Mouse (Mus musculus): ENCODE measurements around the gene Mrtfa.

Mrtfa gene

DNA sequence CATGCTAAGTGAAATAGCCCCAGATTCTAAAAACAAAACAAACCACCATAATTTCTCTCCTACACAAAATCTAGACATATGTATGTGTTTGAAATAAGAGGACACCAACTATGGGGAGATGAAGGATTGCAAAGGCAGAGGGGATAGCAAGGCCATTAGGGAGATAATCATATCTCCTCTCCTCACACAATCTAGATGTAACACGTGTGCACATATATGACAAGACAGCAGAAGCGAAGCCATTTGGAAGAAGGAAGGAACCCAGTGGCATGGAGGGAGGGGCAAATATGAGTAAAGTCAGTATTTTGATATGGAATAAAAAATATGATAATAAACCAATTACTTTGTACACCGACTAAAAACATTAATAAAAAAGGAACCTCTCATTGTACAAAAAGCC is 91.9 kb downstream of the Mrtfa start:
- no peak for DNase-seq

DNA sequence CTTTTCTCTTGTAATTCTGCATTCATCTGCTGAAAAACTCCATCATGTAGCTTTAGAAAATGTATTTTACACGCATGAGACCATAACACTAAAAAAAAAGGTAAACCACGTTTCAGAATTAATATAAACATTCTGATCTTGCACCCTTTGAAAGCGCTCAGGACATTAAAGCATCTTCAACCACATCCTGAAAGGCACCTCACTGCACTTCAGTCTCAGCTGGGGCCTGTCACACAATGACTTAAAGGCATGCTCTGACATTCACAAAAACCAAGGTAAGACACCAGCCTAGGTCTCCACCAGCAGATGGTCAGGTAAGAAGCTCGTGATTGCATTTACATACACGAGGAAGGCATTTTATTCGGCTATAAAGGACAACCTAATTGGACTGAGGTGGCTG is 92.7 kb downstream of the Mrtfa start:
- no peak for DNase-seq

DNA sequence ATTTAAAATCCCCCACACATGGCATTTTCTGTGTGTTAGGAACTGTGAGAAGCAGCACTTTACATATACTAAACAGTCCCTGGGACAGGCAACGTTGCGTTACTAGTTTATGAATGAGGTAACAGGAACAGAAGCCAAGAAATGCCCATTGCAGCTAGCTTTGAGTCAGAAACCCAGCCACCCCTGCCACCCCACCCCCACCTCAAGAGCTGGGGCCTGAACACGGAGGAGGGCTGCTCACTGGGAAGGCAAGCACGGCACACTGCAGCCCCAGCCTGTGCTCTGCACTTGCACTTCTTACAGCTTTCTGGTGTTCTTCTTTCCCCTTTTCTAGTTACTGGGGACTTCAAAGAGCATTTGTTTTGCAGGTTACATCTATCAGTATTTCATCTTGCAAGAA is 93.1 kb downstream of the Mrtfa start:
- DNase-seq: no peak

DNA sequence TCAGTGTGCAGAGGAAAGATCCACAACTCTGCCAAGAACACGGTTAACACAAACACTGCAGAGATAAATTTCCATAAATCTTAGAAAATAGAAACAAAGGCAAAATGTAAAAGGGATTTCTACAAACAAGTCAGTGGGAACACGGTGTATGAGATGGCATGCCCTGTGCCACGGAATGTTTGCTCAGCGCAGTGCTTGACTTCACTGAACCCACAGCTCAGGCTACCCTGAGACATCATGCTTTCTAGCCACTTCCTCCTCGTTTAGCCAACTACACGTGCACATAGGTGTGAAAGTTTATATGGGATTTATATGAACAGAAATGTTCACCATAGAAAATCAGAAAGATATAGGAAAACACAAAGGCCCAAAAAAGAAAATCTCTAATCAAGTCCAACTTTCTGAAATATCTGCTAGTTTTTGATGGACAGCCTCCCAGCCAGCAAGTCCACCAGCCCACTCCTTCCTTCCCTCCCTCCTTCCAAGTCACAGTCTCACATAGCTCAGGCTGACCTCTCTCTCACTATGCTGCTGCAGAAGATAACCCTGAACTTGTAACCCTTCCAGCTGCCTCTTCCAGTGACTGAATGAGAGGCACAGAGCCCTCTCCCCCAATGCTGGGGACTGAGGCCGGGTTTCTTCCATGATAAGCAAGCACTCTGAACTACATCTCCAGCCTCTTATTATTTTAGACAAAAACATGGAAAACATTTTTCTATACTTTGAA is 94.1 kb downstream of the Mrtfa start:
- DNase-seq: no peak

DNA sequence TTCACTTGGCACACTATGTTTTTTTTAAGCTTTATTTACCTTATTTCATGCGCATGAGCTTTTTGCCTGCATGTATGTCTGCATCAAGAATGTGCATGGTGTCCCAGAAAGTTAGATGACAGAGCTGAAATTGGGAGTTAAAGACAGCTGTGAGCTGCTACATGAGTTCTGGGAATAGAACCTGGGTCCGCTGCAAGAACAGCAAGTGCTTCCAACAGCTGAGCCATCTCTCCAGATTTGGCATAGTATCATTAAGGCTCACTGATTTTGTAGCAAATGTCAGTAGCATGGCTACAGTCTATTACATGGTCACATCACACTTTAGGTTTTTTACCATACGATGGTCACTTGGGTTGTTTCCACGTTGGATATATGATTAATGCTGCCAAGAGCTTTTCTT is 97.5 kb downstream of the Mrtfa start:
- no peak for DNase-seq

DNA sequence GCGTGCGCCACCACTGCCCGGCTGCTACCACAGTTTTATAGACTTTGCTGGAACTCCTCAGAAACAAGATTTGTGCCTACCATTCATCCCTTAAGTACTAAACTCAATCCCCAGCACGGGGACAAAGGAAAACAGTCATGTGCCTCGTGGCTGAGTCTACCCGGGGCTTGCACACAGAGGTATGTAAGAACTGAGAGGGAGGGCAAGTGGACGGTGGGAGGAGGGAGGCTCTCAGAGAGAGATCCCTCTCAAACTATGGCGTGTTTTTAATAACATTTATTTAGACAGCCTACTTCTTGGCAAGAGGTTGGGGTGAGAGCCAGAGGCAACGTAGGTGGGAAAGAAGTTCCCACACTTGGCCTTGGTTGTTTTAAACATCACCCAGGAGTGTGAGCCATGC is 98.8 kb downstream of the Mrtfa start:
- DNase-seq: no peak

DNA sequence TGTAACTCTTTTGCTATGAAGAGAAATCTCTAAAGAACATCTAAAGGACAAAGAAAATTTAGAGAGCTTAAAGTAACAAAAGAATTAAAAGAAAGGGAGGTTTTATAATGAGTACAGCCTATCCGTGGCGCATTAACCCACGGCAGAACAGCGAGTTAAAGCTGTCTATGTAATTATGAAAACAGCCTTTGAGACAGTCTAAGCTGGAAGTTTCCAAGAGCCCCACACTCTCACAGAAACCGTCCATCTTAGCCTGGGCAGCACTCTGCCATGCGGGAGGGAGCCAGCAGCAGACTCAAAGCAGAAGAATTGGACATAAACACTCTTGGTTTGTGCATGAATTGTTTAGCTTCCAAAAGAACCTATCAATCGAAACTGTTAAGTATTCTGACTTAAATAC is 103.0 kb downstream of the Mrtfa start:
- no peak for DNase-seq

DNA sequence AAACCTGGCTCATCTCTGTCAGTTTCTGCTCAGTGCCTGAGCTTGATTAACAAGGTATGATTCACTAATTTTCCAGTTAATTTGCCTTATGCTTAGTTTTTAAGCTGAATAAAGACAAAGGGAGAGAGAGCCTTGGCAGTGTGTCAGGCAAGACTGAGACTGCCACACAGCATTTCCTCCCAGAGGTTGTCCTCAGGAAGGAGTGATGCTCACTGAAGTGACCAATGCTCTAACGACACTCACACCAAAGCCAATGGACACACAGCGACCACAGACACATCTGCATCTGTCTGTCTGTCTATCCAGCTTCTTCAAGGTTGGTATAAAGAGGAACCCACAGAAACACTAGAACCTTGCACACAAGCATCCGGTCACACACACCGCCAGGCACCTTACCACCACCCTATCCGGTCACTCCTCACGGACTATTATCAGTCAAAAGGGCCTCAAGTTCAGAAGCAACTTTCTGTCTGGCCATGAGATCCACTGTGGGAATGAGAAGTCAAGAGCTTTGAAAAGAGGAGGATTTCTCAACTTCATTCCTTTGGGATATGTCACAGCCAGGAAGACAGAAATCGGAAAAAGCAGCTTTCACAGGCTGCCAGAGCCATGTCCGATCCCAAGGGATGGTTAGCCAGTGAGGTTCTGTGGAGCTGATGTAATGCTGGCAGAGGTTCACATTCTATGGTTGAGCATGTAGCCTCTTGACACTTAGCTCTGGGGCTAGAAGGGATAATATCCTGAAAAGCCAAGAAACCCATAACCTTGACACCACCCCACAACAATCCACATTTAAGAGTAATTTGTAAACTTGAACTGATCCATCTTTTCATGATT is 103.7 kb downstream of the Mrtfa start:
- no peak for DNase-seq

DNA sequence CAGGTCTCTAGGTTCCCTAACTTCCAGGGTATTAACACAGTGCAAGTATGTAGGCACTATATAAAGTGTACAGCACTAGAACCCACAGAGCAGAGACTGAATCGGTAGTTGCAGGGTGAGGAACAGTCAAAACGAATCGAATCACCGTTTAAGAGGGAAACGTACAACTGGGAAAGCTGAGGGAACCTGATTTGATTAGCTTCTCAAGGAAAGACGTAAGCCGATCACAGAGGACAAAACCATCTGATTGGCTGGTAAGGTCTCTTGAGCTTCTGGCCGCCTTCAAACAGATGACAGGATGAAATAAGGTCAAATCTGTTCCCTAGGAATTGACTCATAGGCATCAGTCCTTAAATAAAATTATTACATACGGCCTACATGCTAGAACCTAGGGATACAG is 106.7 kb downstream of the Mrtfa start:
- no peak for DNase-seq

DNA sequence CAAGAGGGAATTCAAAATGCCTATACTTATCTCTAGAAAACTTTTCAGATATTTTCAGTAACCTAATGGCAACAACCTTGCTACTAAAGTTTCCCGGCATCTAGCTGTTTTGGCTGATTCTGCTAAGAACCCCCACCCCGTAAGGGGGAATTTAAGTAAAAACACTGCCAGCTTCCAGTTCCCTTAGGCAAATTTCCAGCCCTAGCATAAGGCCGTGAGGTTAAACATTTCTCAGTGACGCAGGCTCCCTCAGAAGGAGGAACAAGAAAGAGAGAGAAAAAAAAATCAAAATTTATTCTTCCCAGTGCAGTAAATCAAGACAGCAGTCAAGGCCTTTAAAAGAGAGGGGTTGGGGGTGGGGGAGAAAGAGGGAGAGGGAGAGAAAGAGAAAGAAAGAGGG is 107.3 kb downstream of the Mrtfa start:
- no peak for DNase-seq

DNA sequence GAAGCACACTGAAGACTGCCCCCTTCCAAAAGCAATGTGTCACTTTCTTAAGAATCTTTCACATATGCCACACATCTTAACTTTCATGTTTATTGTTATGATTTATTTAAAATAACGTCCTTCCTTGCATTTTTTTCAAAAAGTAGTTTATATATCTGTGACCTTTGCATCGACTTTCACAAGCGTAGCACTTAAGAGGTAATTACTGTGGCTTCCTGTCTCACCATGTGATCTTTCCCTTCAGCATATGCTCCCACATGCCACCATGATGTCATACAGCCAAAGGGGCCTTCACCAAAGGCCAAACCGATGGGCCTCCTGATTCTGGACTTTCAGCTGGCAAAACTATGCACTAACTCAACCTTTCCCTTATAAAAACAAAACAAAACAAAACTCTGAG is 109.3 kb downstream of the Mrtfa start:
- no peak for DNase-seq

DNA sequence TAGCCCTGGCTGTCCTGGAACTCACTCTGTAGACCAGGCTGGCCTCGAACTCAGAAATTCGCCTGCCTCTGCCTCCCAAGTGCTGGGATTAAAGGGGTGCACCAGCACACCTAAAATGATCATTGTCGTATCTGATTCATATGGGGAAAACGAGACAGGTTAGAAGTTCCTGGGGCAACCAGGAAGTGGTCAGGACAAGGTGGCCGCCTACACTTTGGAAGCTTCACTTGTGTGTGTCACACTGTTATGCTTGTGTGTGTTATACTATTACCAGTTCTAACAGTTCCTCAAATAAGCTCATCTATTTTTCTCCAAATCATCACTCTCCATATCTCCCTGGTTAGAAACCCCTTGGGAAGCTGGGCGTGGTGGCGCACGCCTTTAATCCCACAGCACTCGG is 110.2 kb downstream of the Mrtfa start:
- no peak for DNase-seq

DNA sequence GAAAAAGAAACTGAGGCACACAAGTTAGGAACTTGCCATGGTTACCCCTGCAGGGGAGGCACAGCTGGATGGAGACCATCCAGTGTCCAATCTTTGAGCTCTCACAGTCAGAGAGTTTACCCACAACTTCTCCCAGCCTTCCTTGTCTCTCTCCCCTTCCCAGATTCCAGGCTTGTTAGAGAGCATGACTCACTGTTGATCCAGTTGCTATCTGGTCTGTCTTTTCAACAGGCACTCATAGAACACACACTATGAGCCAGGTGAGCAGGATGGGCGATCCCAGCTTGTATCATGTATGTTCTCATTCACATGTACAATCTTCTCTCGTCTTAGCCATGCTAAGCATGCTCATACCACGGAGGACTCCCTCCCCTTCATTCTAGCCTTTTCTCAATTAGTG is 111.3 kb downstream of the Mrtfa start:
- DNase-seq: no peak

DNA sequence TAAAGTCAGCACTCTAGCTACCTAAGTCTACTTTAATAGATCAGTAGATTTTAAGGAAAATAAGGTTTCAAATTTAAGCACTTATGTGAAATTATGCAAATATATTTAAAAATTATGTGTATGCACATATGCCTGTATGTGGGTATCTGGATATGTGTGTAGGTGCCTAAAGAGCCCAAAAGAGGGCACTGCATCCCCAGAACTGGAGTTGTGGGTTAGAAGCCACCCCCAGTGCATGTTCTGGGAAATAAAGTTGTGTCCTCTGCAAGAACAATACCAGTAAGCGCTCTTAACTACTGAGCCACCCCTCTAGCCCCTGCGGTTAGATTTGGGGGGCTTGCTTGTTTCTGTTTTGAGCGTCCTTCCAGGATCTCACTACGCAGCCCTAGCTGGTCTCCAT is 113.0 kb downstream of the Mrtfa start:
- no peak for DNase-seq

DNA sequence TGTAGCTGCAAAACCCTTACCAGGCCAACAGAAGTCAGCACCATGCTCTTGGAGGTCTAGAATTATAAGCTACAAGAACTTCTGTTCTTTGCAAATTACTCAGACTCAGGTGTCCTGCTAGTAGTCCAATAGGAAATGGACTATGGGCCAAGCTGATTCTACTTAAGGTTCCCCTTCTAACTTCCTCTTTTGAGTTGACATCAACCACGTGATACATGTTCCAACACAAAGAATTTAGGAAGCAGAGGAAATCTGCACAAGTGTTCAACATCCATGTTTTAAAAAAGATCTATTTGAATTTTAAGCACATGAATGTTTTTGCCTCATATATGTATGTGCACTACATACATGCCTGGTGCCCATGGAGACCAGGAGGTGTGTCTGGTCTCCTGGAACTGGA is 116.0 kb downstream of the Mrtfa start:
- no peak for DNase-seq

DNA sequence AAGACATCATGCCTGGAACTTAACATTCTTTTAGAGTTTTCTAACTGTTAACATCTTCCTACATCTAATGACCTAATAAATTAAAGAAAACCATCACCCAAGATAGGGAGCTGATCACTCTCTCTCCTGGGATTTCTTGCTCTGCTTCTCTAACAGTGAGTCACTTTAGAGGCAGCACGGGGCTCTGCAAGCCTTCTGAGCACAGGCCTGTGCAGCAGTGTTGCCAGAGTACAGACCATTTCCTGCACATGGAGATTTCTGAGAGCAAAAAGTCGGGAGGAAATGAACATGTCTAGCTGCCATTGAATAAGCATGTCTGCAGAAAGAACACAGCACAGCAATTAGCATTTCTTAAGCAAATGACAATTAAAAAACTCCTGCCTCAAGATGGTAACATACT is 116.8 kb downstream of the Mrtfa start:
- DNase-seq: no peak

DNA sequence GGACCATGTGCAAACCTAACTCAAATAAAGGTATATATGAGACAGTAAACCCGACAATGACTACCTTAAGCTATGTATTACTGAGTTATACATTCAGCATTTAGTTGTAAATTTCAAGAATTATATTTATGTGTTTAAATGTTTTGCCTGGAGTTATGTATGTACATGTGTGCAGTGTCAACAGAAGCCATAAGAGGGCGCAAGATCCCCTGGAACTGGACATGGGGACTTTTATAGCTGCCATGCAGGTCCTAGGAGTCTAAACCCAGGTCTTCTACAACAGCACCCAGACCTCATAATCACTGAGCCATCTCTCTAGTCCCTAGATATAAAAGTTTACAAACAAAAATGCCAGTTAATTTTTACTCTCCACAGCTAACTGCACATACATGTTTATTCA is 117.8 kb downstream of the Mrtfa start:
- no peak for DNase-seq

DNA sequence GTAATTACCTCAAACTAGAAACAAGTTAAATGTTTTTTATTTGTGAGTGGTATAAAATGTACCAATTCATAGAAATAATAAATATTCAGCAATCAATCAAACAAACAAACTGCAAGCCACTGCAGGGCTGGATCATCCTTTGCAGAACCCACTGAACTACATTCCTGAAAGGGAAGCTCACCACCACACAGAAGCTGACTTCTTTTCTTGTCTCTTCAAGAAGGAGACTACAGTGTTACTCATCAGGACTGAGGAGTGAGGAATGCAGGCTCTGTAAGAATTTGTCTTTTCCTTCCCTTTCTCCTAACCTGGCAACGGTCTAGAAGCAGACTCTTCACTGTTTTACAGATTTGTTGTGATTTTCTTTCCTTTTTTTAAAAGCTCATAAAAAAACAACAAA is 120.1 kb downstream of the Mrtfa start:
- DNase-seq: no peak

DNA sequence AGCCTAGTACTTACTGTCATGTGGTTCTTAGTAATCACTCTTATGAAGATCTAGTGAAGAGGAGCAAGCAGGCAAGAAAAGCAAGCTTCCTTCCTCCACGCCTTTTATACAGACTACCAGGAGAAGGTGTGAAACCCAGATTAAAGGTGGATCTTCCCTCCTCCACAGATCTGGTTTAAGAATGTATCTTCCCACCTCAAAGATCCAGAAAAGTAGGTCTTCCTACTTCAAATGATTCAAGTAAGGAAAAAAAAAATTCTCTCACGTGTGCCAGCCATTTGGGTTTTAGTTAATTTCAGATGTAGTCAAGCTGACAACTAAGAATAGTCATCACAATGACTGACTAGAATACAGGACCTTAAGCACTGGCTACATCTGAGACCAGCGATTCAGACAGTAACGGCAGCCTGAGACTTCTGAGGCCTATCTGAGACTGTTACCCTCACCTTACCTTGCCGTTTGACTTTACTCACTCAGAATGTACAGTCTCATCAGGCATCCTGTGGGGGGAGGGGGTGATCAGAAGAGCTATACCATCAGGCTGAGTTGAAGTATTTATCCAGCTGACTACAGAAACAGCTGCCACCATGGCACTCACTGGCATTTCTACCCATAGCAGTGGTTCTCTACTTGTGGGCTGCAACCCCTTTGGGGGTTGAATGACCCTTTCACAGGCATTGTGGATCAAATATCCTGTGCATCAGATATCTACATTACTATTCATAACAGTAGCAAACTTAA is 121.7 kb downstream of the Mrtfa start:
- DNase-seq: no peak

DNA sequence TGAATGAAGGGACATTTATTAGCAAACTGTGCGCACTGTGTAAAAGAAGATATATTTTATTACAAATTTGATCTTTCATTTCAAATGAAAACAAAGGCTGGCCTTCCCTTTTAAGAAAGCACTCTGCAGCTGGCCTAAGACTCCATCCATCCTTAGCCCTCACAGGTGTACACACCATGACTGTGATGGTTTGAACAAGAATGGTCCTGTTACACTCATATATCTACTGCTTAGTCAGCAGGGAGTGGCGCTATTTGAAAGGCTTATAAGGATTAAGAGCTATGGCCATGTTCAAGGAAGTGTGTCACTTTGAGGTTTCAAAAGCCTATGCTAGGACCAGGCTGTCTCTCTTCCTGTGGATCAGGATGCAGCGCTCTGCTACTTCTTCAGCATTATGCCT is 122.8 kb downstream of the Mrtfa start:
- no peak for DNase-seq

DNA sequence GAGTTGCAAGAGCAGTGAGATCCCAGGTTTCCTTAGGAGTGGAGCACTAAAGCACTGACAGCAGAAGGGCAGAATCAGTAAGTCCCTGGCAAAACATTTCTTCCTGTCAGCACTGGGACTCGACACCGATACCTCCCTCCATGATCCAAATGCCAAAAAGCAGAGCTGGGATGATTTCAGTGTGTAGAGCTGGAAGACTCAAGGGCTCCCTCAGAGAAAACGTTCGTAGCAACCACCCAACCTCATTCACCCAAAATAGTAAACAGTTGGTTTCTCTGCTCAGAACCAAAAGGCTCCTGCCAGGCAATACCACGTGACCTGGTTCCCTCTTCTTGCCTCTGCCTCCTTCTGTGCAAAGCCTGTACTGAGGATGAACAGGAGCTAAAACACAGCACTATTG is 123.6 kb downstream of the Mrtfa start:
- DNase-seq: no peak

DNA sequence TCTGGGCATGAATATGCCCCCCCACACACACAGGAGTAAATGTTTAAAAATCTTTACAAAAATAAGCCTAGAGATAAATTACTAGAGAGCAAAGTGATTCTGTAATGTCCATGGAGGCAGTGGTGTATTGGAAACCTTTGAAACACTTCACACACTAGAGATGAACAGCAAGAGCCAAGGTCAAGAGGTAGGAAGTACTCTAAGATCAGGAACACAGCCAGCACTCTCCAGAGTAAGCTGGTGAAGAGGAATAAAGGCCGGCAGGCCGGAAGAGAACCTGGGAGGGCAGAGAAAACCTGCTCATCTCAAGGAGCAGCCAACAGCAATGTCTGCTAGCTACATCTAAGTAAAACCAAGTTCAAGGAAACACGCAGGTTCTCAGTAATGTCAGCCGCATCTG is 125.9 kb downstream of the Mrtfa start:
- no peak for DNase-seq

DNA sequence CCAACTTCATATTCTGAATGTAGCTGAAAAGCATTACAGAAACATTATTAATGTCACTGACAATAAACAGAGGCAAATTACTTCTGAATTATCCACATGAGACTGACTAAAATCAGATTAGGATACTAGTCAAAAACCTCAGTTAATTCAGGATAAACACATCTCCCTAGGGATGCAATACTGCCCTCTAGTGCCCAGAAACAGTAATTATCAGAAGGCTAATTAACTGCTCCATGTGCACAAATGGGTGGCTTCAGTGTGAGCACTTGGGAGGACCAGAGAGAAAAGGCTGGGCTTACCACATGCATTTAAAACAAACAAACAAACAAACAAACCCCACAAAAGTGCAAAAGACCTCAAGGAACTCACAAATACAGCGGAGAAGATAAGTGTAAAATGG is 126.4 kb downstream of the Mrtfa start:
- DNase-seq: no peak

DNA sequence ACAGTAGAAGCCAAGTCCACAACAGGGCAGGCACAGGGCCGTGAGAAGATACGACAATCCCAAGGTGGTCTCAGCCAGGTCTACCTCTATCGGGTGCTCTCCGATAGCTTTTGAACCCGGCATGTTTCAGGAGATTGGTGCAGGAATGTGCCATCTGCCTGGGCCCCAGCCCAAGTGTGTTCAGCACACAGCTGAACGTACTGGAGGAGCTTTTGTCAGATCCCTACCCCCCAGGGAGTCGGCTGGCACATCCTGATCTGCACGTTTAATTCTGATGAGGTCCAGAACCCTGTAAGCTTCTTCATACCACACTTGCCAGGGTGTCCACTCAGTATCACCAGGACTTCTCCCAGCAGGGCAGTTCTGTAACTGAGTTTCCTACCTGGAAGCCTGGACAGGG is 127.9 kb downstream of the Mrtfa start:
- no peak for DNase-seq

Data from right cerebral cortex, postnatal 14 days (tissue).